Mouse (Mus musculus): ENCODE results near the gene Ppargc1a. TPM values are rescaled to one million over a fixed set of nuclear protein-coding genes. Genes with fewer than 3 reads are reported as not detected.

Gene Ppargc1a
- polyA plus RNA-seq, 1 experiment from 2014 or later, result 7.9 TPM

DNA sequence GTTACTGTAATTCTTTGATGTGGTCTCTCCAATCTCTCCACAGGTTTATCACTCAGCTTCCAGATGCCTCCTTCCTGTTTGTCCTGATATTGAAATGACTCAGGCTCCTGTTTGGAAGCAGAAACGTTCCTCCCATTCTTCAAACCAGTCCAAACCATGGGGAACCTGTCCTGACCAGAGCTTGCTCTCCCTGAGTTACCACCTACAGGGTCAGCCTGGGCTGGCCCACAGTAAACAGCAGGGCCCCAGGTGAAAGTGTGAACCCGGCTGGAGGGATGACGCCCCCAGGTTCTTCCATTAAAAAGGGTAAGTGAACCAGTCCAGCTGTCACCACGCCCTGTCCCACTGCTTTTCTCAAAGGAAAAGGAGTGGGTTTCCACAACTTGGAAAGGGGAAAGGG, 15.5 kb upstream of the Ppargc1a start:
- no peak for ATAC-seq (replicated peaks)
- Histone ChIP-seq H3K4me2 (replicated peaks) (no peak overlapping the region), H3K9me3 (no peaks in the 10 kb centered on the region), H3K4me3 (no peak overlapping the region), H3K4me1 (no peaks in the 10 kb centered on the region), H3K27me3 (no peaks in the 10 kb centered on the region), H3K9ac (replicated peaks) (no peak overlapping the region), H3K27ac (replicated peaks) (no peak overlapping the region), H3K36me3 (no peaks in the 10 kb centered on the region)
- WGBS, result 66% methylated on average over 4 of the region's 4 CpGs

DNA sequence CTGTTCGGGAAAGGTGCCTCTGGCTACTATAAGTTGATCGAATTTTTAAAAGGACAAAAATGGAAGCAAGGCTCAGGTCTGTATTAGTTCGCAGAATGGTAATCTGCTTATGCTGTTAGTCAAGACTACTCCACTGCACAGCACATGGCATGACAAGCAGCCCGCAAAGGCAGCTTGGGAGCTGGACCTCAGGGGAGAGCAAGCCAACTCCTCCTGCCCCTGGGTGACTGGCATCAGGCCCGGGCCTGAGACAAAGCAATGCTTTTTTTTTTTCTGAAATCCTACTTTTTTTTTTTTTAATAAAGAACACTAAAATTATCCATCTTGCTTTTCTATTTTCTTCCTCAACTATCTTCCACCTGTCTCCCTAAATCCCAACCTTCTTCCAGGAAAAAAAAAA, 15.1 kb upstream of the Ppargc1a start:
- 74% methylated on average over 5 of the region's 5 CpGs for WGBS
- Histone ChIP-seq H3K27ac (replicated peaks) (no peak overlapping the region), H3K4me2 (replicated peaks) (no peak overlapping the region), H3K4me1 (no peaks in the 10 kb centered on the region), H3K9me3 (no peaks in the 10 kb centered on the region), H3K36me3 (no peaks in the 10 kb centered on the region), H3K9ac (replicated peaks) (no peak overlapping the region), H3K4me3 (no peak overlapping the region), H3K27me3 (no peaks in the 10 kb centered on the region)
- ATAC-seq (replicated peaks), result no peak

DNA sequence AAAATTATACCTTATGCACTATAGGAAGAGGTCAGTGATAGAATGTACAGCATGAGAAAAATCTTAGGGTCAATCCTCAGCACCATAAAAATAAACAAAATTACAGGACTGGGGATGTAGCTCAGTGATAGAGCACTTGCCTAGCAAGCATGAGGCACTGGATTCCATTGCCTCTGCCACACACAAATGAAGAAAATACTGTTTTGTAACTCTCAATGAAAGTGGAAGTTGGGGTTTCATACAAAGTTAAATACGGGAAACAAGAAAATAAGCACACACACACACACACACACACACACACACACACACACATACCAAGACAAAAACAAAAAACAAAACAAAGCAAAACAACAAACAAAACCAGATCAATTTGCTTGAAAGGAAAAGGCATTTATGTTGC, 10.1 kb upstream of the Ppargc1a start:
- Histone ChIP-seq H3K36me3 (no peaks in the 10 kb centered on the region), H3K4me1 (no peaks in the 10 kb centered on the region), H3K9me3 (no peaks in the 10 kb centered on the region), H3K9ac (replicated peaks) (no peak overlapping the region), H3K4me3 (no peak overlapping the region), H3K27me3 (no peaks in the 10 kb centered on the region), H3K4me2 (replicated peaks) (no peak overlapping the region), H3K27ac (replicated peaks) (no peak overlapping the region)
- ATAC-seq (replicated peaks), result no peak
- WGBS, result 81% methylated on average over 1 of the region's 1 CpGs

DNA sequence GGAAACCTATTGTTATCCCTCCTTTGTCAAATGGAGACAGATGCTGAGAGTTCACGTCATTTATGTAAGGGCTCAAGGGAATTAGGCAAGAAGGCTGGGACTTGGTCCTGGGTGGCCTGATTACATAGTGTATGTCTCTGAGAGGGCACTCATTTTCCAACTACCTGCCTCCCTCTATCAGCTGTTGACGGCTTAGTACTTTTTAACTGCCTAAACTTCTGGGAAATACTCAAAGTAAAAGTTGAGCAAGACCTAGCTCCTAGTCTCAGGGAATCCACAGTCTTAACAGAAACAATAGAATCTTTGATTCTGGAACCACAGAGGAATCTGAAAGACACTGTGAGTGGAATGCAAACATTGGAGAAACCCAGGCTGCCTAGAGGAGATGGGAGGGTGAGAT, 6.2 kb upstream of the Ppargc1a start:
- 39% methylated on average over 2 of the region's 2 CpGs for WGBS
- H3K9ac ChIP-seq (replicated peaks), result no peak overlapping the region
- H3K4me2 ChIP-seq (replicated peaks), result no peak overlapping the region
- no peak for ATAC-seq (replicated peaks)
- H3K27me3 ChIP-seq, result no peaks in the 10 kb centered on the region
- H3K9me3 ChIP-seq, result no peaks in the 10 kb centered on the region
- no peak overlapping the region for H3K27ac ChIP-seq (replicated peaks)
- no peaks in the 10 kb centered on the region for H3K36me3 ChIP-seq
- H3K4me3 ChIP-seq, result no peak overlapping the region
- H3K4me1 ChIP-seq, result no peaks in the 10 kb centered on the region

DNA sequence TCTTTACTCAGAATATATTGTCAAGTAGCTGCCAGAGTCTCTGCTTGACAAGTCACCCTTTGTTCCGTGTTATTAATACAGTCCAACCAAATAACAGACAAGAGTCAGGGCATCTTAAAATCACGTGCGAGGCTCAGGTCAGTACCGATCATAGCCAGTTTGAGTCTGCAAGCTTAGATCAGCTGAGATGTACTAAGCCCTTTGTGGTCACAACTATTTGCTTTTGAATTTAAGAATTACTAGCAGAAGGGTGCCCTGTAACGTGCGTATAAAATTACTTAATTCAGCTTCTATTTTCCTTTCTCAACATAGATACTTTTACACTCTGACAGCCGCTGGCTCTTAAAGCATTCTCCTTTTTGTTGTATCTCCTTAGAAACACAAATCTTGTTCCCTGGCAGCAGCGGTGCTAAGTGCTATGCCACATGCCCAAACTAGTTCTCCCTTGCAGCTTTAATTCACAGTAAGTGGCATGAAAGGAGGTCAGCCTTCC, 718 bp upstream of the Ppargc1a start:
- Histone ChIP-seq H3K9me3 (no peaks in the 10 kb centered on the region), H3K36me3 (no peaks in the 10 kb centered on the region), H3K4me1 (peaks cover 11% of the 10 kb centered on the region), H3K27ac (replicated peaks) (no peak overlapping the region), H3K4me2 (replicated peaks) (no peak overlapping the region), H3K9ac (replicated peaks) (no peak overlapping the region), H3K4me3 (no peak overlapping the region), H3K27me3 (no peaks in the 10 kb centered on the region)
- WGBS, result 22% methylated on average over 8 of the region's 8 CpGs
- 0 out of 2 replicates have a peak, but pooled peaks have one; percentile 55 for ATAC-seq (replicated peaks)

DNA sequence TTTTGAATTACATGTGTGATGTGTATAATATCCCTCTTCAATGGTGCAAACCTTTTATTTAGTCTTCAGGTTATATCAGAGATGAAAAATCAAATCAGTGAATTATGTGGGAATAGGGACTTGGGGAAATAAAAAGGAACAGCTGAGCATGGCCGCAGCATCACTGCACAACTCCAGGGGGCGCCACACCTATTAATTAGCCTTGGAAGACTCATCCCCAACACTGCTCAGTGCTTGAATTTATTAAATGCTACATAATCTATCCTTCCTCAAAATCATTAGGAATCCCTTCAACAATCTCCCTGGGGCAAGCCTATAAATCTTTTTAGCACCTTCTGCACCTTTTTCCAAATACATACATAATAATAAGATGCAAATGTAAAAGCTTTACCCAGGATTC, 1.9 kb downstream of the Ppargc1a start:
- no peak overlapping the region for H3K27ac ChIP-seq (replicated peaks)
- WGBS, result 66% methylated on average over 2 of the region's 2 CpGs
- no peak for ATAC-seq (replicated peaks)
- no peak overlapping the region for H3K4me3 ChIP-seq
- no peaks in the 10 kb centered on the region for H3K27me3 ChIP-seq
- H3K9ac ChIP-seq (replicated peaks), result no peak overlapping the region
- H3K4me2 ChIP-seq (replicated peaks), result no peak overlapping the region
- H3K4me1 ChIP-seq, result peaks cover 11% of the 10 kb centered on the region
- no peaks in the 10 kb centered on the region for H3K36me3 ChIP-seq
- H3K9me3 ChIP-seq, result no peaks in the 10 kb centered on the region

DNA sequence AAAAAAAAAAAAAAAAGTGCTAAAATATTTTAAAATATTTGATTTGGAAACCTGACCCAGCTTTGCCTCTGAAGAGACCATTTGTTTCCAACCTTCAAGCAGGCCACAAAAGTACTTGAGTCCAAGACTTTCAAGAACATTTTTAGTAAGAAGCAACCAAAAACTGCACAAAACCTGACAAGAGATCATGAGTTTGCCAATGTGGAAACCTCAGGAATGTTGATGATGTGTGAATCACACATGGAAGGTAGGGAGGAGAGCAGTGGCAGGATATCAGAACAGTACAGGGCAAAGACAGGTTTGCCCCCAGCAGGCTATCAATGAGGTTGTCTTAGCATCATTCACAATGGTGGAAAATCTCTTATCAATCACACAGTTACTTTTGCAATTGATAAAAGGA, 2.5 kb downstream of the Ppargc1a start:
- H3K4me1 ChIP-seq, result peaks cover 11% of the 10 kb centered on the region
- no peaks in the 10 kb centered on the region for H3K9me3 ChIP-seq
- H3K4me2 ChIP-seq (replicated peaks), result no peak overlapping the region
- H3K27me3 ChIP-seq, result no peaks in the 10 kb centered on the region
- no peak overlapping the region for H3K4me3 ChIP-seq
- no peaks in the 10 kb centered on the region for H3K36me3 ChIP-seq
- ATAC-seq (replicated peaks), result no peak
- no peak overlapping the region for H3K9ac ChIP-seq (replicated peaks)
- no peak overlapping the region for H3K27ac ChIP-seq (replicated peaks)

DNA sequence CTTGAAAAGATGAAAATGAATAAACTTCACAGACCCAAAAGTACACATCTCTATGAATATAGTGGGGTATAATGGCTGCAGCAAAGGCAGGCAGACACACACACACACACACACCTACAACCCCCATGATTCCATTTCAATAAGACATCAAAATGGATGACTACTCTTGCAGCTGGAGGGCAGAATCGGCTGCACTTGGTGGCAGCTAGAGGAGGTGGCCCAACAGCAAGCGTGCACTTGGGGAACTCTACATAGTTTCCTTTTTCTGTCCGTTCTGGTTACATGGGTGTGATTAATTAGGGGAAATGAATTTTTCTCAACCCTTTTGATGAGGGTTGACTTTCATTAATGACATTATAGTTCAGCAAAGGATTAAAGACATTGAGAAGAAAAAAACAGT, 4.0 kb downstream of the Ppargc1a start:
- no peak overlapping the region for H3K4me3 ChIP-seq
- no peak overlapping the region for H3K9ac ChIP-seq (replicated peaks)
- no peak overlapping the region for H3K4me2 ChIP-seq (replicated peaks)
- peaks cover 10% of the 10 kb centered on the region for H3K4me1 ChIP-seq
- no peaks in the 10 kb centered on the region for H3K9me3 ChIP-seq
- 86% methylated on average over 3 of the region's 3 CpGs for WGBS
- H3K27me3 ChIP-seq, result no peaks in the 10 kb centered on the region
- no peak for ATAC-seq (replicated peaks)
- H3K36me3 ChIP-seq, result no peaks in the 10 kb centered on the region
- H3K27ac ChIP-seq (replicated peaks), result no peak overlapping the region

DNA sequence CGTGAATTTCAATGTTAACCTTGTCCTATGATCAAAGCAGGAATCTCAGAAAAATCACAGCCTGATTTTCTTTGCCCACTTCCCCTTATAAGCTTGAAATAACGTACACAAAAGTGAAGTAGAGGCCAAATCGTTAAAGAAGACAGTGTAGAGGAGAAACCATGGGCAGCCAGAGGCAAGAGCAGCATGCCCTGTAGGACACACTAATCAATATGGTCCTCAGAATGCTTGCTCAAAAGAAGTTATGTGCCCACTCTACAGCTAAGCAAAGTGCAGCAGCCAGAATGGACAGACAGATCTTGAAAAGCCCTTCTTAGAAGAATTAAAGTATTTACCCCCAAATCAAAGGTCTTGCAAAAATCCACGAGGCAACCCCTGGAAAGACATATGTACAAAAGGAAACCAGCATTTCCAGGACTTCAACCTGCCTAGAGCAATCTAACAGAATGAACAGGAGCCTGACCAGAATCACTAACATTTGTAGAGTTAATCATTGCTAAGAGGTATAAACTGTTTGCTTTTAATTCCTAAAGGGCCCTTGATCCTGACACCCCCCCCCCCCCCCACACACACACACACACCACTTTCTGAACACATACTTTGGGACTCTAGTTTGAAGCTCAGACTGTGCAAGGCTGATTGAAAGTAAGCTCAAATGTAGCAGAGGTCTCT, 9.8 kb downstream of the Ppargc1a start:
- no peak overlapping the region for H3K4me3 ChIP-seq
- no peaks in the 10 kb centered on the region for H3K36me3 ChIP-seq
- no peak overlapping the region for H3K4me2 ChIP-seq (replicated peaks)
- 58% methylated on average over 4 of the region's 4 CpGs for WGBS
- H3K27me3 ChIP-seq, result no peaks in the 10 kb centered on the region
- no peak overlapping the region for H3K9ac ChIP-seq (replicated peaks)
- H3K4me1 ChIP-seq, result peaks cover 11% of the 10 kb centered on the region
- ATAC-seq (replicated peaks), result no peak
- H3K9me3 ChIP-seq, result no peaks in the 10 kb centered on the region
- no peak overlapping the region for H3K27ac ChIP-seq (replicated peaks)

DNA sequence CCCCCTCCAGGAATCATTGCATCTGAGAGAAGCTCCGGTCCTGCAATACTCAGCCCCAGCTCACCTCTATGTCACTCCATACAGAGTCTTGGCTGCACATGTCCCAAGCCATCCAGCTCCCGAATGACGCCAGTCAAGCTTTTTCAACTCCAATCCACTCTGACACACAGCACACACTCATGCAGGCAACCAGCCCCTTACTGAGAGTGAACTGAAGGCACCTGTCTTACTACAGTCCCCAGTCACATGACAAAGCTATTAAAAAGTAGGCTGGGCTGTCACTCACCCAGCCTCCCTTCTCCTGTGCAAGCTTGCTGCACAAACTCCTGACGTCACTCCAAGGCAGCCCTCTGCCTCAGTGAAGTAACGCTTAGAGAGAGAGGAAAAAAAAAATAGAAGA, 13.9 kb downstream of the Ppargc1a start:
- WGBS, result 0% methylated on average over 5 of the region's 5 CpGs
- Histone ChIP-seq H3K4me1 (peaks cover 24% of the 10 kb centered on the region), H3K4me2 (replicated peaks) (peak overlapping the region; percentile 73), H3K9me3 (no peaks in the 10 kb centered on the region), H3K27ac (replicated peaks) (0 out of 2 replicates have a peak overlapping the region, but pooled peaks have one; percentile 10), H3K36me3 (no peaks in the 10 kb centered on the region), H3K9ac (replicated peaks) (peak overlapping the region; percentile 40; the same call in 1 of the 2 replicates), H3K4me3 (peak overlapping the region; percentile 46), H3K27me3 (no peaks in the 10 kb centered on the region)
- peak; percentile 90 for ATAC-seq (replicated peaks)

DNA sequence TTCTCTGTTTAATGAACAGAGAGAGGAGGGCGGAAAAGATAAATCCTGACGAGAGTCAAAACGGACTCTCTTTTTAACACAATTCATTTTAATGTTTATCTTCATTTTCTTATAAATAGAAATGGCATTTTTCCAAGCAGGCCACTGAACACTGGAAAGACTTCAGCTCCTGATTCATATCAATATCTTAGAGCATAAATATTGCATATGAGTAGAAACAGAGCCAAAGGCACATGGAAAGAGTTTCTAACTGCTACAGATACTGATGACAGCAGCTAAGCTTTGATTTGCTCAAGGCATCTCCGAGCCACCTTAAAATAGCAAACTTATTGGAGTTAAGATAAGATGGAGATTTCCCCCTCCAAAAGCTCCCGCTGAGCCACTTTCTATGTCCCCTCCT, 14.3 kb downstream of the Ppargc1a start:
- 3% methylated on average over 5 of the region's 5 CpGs for WGBS
- H3K36me3 ChIP-seq, result no peaks in the 10 kb centered on the region
- peak overlapping the region; percentile 46 for H3K4me3 ChIP-seq
- peaks cover 24% of the 10 kb centered on the region for H3K4me1 ChIP-seq
- H3K9ac ChIP-seq (replicated peaks), result peak overlapping the region; percentile 40
- peak overlapping the region; percentile 72; the same call in 1 of the 2 replicates for H3K27ac ChIP-seq (replicated peaks)
- H3K27me3 ChIP-seq, result no peaks in the 10 kb centered on the region
- H3K9me3 ChIP-seq, result no peaks in the 10 kb centered on the region
- peak overlapping the region; percentile 73 for H3K4me2 ChIP-seq (replicated peaks)
- peak; percentile 24; the same call in 1 of the 2 replicates for ATAC-seq (replicated peaks)

DNA sequence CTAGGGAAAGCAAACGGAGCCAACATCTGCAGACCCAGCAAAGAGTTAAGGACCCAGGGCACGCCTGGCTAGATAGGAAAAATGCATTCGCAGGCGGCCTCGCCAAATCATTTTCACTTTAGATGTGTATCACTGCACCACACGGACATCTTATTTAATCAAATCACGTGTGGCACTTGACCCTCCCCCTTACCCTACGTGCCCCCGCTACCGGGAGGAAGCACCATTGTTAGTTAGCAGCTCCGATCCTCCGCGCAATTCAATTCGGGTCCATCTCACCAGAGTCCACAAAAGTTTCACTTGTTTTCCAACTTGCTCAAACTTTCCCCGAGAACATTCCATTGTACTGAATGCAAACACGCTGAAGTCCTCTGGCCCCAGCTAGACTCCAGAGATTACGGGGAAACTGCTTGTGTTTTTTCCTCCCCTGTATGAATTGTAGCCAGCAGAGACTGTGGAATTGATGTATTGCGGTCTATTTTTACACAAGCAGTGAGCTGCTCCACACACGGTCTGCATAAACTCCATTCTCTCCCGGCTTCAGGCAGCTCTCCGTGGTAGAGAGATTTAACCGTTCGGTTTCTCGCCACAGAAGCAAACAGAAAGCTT, 14.9 kb downstream of the Ppargc1a start:
- under 1% methylated on average over 24 of the region's 24 CpGs for WGBS
- peaks cover 25% of the 10 kb centered on the region for H3K4me1 ChIP-seq
- no peaks in the 10 kb centered on the region for H3K9me3 ChIP-seq
- H3K27me3 ChIP-seq, result no peaks in the 10 kb centered on the region
- no peaks in the 10 kb centered on the region for H3K36me3 ChIP-seq
- H3K27ac ChIP-seq (replicated peaks), result peak overlapping the region; percentile 72
- peak overlapping the region; percentile 73 for H3K4me2 ChIP-seq (replicated peaks)
- H3K4me3 ChIP-seq, result peak overlapping the region; percentile 46
- peak; percentile 53 for ATAC-seq (replicated peaks)
- peak overlapping the region; percentile 40 for H3K9ac ChIP-seq (replicated peaks)
